Mouse (Mus musculus) heart, adult 2 months (tissue): ENCODE measurements around the gene Pole2. TPM values are rescaled to one million over a fixed set of nuclear protein-coding genes. Genes with fewer than 3 reads are reported as not detected.

Experiments
- DNase-seq, 2 experiments: peaks; one replicate each; pipeline ENCODE4 v3.0.0; 2021
- H3K27ac ChIP-seq: fragments of 200-600 bp; 2 replicates; pipeline ENCODE4 v1.8.1; 2022
- H3K27me3 ChIP-seq: fragments of 200-500 bp; 2 replicates; pipeline ENCODE4 v1.6.1; 2012; ENCODE audit warnings: mild to moderate bottlenecking, low read length, inconsistent platforms, mixed read lengths; ENCODE audit not compliant: control insufficient read depth, insufficient read depth
- H3K36me3 ChIP-seq: fragments of 200-500 bp; 2 replicates; pipeline ENCODE4 v1.6.1; 2012; ENCODE audit warnings: low read length, inconsistent platforms; ENCODE audit not compliant: control insufficient read depth, insufficient read depth
- H3K4me1 ChIP-seq: fragments of 200-500 bp; 2 replicates; pipeline ENCODE4 v1.6.1; 2011; ENCODE audit warnings: low read length; ENCODE audit not compliant: control insufficient read depth, insufficient read depth
- H3K4me3 ChIP-seq: fragments of 200-600 bp; 2 replicates; pipeline ENCODE4 v1.8.1; 2022
- H3K79me2 ChIP-seq: fragments of 200-500 bp; replicated peaks from 2 replicates; pipeline ENCODE4 v1.6.1; 2012; ENCODE audit warnings: mild to moderate bottlenecking, inconsistent platforms, low read length, moderate library complexity, mixed read lengths; ENCODE audit not compliant: control insufficient read depth, insufficient read depth
- H3K9ac ChIP-seq: fragments of 200-500 bp; 2 replicates; pipeline ENCODE4 v1.6.1; 2012; ENCODE audit warnings: low read depth, mild to moderate bottlenecking, control low read depth, inconsistent platforms, low read length, mixed read lengths
- CTCF ChIP-seq: fragments of 200-600 bp; IDR thresholded peaks from 2 replicates; pipeline ENCODE4 v1.8.1; 2022; ENCODE audit warnings: antibody characterized with exemption, mild to moderate bottlenecking, moderate library complexity
- EP300 ChIP-seq: fragments of 200-500 bp; IDR thresholded peaks from 2 replicates; pipeline ENCODE4 v1.6.1; 2011; ENCODE audit warnings: low read depth, low read length, control low read depth; ENCODE audit not compliant: insufficient read depth
- POLR2A ChIP-seq: fragments of 200-500 bp; IDR thresholded peaks from 2 replicates; pipeline ENCODE4 v1.6.1; 2011; ENCODE audit warnings: mild to moderate bottlenecking, low read depth, low read length, control low read depth; ENCODE audit not compliant: insufficient read depth
- WGBS: fragments of 180-500 bp; shearing (Covaris S2); methylation state at CpG from one replicate; pipeline ENCODE4 v1.1.7; 2018; 5-methylcytosine and 5-hydroxymethylcytosine counted together
- intact Hi-C: fragments of 180-260 bp; cut with DNase I; formaldehyde crosslinking; loops from one replicate; pipeline ENCODE4 v1.15.1; 2025
- polyA plus RNA-seq: library from polyadenylated mRNA; depleted of rRNA; stranded (reverse); fragments of >200 nt; gene quantifications from 2 replicates; pipeline ENCODE4 v1.2.3, GENCODE M21; 2012
- total RNA-seq, 2 experiments: library from RNA; stranded (reverse); gene quantifications; 2 replicates each; pipeline ENCODE4 v1.2.3; 2021

Pole2 gene
- total and polyA plus RNA-seq, 3 experiments = 0.27 to 1.00 (median 0.63) TPM

- peak within 1 kb of the TSS; percentile 85 for H3K27ac ChIP-seq
- WGBS = under 1% methylated on average over 75 of the region's 75 CpGs
- peak within 1 kb of the TSS; percentile 98 for H3K4me3 ChIP-seq
- peaks cover 4% of the 10 kb centered on the region for H3K4me1 ChIP-seq
- DNase-seq = peak; percentile 82 to 83
- no peaks in the 10 kb centered on the region for H3K79me2 ChIP-seq
- TF ChIP-seq EP300 (no peak), POLR2A (peak; percentile 64; the same call in 1 of the 2 replicates), CTCF (no peak)
- H3K27me3 ChIP-seq = no peaks in the 10 kb centered on the region
- intact Hi-C loops = loop anchor here (5.0 kb wide), 2 partner anchors 46 to 101 kb away; partner anchors contain the start of genes Klhdc1 and Klhdc2
- 0 out of 2 replicates have a peak, but pooled peaks cover 3% of the 10 kb centered on the region for H3K36me3 ChIP-seq
- H3K9ac ChIP-seq = peak within 1 kb of the TSS; percentile 94
Observed at GRCm38 (mm10) chr12:69196444-69197377, 31.3 kb downstream of the Pole2 start, which contains the start of gene Gm49383. Gene Gm49383 (minus strand): TSS chr12:69197104.

- WGBS = 89% methylated on average over 2 of the region's 2 CpGs
- intact Hi-C loops = no loop called here
- Histone ChIP-seq H3K79me2 (no peaks in the 10 kb centered on the region), H3K27me3 (no peaks in the 10 kb centered on the region), H3K4me1 (no peaks in the 10 kb centered on the region), H3K27ac (no peak overlapping the region), H3K4me3 (no peak overlapping the region), H3K36me3 (no peaks in the 10 kb centered on the region), H3K9ac (no peak overlapping the region)
- TF ChIP-seq EP300 (no peak), CTCF (no peak), POLR2A (no peak)
- DNase-seq = no peak
Observed at GRCm38 (mm10) chr12:69192637-69193036, 35.4 kb downstream of the Pole2 start.

GRCm38 (mm10) chr12:69191396-69191795, 36.6 kb downstream of the Pole2 start:
- Histone ChIP-seq H3K36me3 (peaks cover 7% of the 10 kb centered on the region), H3K27ac (no peak overlapping the region), H3K9ac (no peak overlapping the region), H3K4me3 (no peak overlapping the region), H3K4me1 (peaks cover 3% of the 10 kb centered on the region), H3K27me3 (no peaks in the 10 kb centered on the region), H3K79me2 (no peaks in the 10 kb centered on the region)
- 90% methylated on average over 5 of the region's 5 CpGs for WGBS
- no peak for TF ChIP-seq POLR2A
- TF ChIP-seq CTCF = no peak
- no peak for TF ChIP-seq EP300
- DNase-seq = no peak
- intact Hi-C loops = no loop called here

GRCm38 (mm10) chr12:69190522-69190921, 37.5 kb downstream of the Pole2 start:
- intact Hi-C loops = no loop called here
- H3K4me1 ChIP-seq = peaks cover 3% of the 10 kb centered on the region
- no peaks in the 10 kb centered on the region for H3K27me3 ChIP-seq
- peaks cover 10% of the 10 kb centered on the region for H3K36me3 ChIP-seq
- H3K27ac ChIP-seq = no peak overlapping the region
- DNase-seq = no peak
- WGBS = 100% methylated on average over 1 of the region's 1 CpGs
- TF ChIP-seq CTCF (peak; percentile 71), EP300 (no peak)
- no peak overlapping the region for H3K9ac ChIP-seq
- no peak overlapping the region for H3K4me3 ChIP-seq
- no peaks in the 10 kb centered on the region for H3K79me2 ChIP-seq

GRCm38 (mm10) chr12:69190074-69190473, 37.9 kb downstream of the Pole2 start:
- TF ChIP-seq CTCF = no peak
- TF ChIP-seq POLR2A = no peak
- no peak for TF ChIP-seq EP300
- Histone ChIP-seq H3K79me2 (no peaks in the 10 kb centered on the region), H3K27me3 (no peaks in the 10 kb centered on the region), H3K36me3 (peaks cover 13% of the 10 kb centered on the region), H3K4me3 (no peak overlapping the region), H3K9ac (no peak overlapping the region), H3K4me1 (peaks cover 6% of the 10 kb centered on the region), H3K27ac (no peak overlapping the region)
- WGBS = 68% methylated on average over 9 of the region's 9 CpGs
- intact Hi-C loops = no loop called here
- DNase-seq = no peak

GRCm38 (mm10) chr12:69186811-69187471, 41.1 kb downstream of the Pole2 start:
- intact Hi-C loops = loop anchor here (5.0 kb wide), 1 partner anchor 40 kb away; the partner anchor contains the start of gene Pole2
- peaks cover 15% of the 10 kb centered on the region for H3K36me3 ChIP-seq

More at GRCm38 (mm10) chr12:69186811-69187471, 41.1 kb downstream of the Pole2 start:
- Histone ChIP-seq H3K9ac (no peak overlapping the region), H3K27me3 (no peaks in the 10 kb centered on the region), H3K4me3 (no peak overlapping the region), H3K27ac (no peak overlapping the region), H3K4me1 (peaks cover 7% of the 10 kb centered on the region), H3K79me2 (no peaks in the 10 kb centered on the region)
- no peak for DNase-seq
- WGBS = 52% methylated on average over 5 of the region's 5 CpGs
- TF ChIP-seq POLR2A (no peak), CTCF (no peak), EP300 (no peak)
